Mouse (Mus musculus): ENCODE results near the gene Mapk13.

Gene Mapk13

DNA sequence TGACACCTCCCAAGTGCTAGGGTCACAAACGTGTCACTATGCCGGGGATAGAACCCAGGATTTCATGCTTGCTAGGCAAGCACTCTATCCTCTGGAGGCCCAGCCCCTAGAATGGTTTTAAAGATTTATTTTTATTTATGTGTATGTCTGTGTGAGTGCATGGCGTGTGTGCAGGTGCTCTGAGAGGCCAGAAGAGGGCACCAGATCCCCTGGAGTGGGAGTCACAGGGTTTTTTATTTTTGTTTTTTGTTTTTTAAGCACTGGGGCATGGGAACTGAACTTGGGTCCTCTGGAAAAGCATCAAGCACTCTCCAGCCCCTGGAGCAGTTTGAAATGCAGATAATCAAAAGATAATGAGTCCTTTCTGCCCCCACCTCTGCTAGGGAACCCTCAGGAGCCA lies 7.7 kb downstream of the Mapk13 start:
- DNase-seq, result no peak

DNA sequence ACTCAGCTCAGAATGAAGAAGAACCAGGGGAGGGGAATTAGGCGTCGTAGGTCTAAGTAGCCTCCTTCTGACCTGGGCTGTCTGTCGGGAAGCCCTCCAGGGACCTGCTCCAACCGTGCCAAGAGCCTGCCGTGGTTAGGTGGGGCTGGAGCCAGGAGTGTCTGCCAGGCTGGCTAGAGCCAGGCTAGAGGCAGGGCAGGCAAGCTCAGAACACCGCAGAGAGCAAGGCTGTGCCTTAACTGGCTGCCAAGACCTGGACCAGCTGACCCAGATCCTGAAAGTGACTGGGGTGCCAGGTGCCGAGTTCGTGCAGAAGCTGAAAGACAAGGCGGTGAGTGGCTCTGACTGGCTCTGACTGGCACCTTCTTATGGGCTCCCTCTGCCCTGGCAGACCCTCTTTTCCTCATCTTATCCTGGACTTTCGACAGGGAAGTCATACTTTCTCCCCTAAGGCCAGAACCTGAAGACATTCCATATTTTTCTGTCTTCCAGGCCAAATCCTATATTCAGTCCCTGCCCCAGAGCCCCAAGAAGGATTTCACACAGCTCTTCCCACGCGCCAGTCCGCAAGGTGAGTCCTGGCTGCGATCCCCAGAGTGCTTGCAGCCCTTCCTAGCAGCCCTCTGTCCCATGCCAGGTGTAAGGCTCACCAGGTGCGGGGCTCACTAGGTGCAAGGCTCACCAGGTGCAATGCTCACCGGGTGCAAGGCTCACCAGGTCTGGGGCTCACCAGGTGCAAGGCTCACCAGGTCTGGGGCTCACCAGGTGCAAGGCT lies 8.3 kb downstream of the Mapk13 start:
- DNase-seq, result peak in 1 of 2 experiments; percentile 50

DNA sequence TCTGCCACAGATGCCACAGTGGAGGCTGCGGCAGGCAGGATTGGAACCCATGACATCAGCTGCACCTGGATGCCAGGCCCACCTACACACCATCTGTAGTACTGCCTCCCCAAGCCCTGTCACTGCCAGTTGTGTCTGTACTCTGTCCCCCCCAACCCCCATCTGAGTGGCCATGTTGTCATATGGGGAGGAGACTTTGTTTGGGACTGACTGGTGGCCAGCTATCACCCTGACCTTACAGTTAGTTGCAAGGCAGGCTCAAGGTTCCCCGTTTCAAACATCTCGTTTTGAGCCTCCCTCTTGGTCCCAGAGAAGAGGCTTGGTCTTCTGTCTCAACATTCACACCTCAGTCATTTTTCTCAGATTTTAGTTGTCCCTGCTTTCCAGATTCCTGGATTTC lies 10.6 kb downstream of the Mapk13 start:
- no peak for DNase-seq

DNA sequence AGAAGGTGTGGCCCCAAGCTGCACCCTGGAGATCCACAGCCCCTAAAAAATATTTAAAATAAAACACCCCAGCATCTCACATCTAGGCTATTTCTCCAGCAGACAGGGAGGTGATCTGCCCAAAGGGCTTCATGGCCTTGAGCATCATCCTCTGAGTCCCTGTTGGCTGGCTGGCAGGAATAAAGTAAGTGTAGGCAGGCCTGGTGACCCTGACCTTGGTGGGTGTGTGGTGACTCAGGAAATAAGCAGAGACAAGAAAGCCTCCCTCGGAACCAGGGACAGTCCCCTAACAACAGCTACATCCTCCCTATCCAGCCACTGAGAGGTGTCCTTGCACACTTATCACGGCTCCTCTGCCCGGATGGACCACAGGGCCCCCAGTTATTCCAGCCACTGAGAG lies 11.7 kb downstream of the Mapk13 start:
- DNase-seq, result no peak

DNA sequence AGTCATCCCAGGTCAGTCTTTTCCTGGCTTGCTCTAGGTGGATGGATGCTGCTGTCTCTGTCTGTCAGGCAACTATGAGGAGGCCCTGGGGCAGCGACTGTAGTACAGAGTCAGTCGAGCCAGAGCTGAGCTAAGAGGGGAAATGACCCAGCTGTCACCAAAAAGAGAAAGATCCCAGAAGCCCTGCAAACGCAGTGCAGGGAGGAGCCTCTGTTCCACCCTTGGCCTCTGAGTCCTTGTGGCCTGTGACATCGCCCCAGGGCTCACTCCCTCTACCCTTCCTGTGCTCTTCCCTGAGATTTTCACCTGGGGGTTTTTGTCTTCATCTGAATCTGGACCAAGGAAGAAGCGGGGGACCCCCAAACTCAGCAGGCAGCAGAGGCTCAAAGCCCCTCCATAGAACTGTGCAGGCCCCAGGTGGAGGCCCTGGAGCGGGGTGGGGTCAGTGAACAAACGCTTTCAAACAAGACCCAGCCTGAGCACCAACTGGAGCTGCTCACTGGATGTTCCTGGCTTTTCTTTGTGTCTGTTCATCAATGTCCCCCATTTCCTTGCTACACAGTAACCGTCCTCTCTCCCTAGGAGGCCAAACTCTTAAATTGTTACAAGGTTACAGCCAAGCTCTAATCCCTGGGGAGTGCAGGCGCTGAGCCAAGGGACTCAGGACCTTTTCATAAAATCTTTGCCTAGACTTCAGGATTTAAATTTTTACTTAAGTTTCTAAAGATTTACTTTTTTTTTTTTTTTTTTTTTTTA lies 12.4 kb downstream of the Mapk13 start:
- DNase-seq, result peak; percentile 41 to 43

DNA sequence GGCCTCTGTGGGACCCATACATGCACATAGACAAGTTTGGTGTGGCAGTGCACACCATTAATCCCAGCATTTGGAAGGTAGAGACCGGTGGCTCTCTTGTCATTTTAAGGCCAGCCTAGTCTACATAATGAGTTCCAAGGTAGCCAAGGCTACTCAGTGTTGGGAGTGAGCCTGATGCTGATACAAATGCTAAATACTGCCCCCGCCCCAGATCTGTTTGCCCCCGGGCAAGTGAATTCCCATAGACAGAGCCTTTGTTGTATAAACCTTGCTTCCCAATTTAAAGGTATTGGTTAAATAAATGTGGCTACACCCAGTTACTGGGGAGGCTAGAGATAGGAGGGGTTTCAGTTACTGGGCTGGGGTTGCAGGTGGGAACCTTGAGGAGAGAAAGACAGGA lies 15.9 kb downstream of the Mapk13 start:
- no peak for DNase-seq

DNA sequence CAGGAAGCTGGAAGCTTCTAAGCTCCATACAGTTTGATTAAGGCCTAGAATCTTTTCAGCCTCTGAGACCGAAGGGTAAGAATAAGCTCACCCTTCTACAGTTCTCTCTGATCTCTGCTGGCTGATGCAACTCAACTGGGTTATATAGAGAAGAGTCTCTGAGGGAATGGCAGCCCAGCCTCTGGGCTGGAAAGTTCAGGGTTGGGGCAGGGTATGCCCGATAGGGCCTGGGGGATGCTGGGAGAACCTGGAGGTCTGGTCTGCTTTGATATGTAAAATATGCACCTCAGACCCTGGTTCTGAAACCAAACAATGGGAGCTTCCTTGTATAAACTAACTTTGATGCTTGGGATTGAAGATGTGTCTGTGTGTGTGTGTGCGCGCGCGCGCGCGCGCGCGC lies 18.4 kb downstream of the Mapk13 start:
- DNase-seq, result no peak

DNA sequence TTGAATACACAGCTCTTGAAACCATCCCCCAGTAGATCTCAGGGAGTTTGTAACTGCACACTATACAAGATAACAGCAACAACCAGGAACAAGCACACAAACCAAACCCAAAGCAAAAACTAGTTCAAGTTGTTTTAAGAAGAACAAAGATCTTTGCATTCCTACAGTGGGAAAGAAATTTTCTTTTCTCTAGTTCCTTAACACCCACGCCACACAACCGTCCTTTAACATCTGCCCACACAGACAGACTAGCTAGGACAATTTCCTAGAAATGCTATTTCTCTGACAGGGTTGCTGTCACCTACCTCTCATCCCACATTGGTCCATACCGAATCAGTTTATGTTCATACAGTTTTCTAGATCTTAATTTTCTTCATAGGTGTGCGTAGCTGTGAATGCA lies 27.9 kb downstream of the Mapk13 start:
- DNase-seq, result no peak

DNA sequence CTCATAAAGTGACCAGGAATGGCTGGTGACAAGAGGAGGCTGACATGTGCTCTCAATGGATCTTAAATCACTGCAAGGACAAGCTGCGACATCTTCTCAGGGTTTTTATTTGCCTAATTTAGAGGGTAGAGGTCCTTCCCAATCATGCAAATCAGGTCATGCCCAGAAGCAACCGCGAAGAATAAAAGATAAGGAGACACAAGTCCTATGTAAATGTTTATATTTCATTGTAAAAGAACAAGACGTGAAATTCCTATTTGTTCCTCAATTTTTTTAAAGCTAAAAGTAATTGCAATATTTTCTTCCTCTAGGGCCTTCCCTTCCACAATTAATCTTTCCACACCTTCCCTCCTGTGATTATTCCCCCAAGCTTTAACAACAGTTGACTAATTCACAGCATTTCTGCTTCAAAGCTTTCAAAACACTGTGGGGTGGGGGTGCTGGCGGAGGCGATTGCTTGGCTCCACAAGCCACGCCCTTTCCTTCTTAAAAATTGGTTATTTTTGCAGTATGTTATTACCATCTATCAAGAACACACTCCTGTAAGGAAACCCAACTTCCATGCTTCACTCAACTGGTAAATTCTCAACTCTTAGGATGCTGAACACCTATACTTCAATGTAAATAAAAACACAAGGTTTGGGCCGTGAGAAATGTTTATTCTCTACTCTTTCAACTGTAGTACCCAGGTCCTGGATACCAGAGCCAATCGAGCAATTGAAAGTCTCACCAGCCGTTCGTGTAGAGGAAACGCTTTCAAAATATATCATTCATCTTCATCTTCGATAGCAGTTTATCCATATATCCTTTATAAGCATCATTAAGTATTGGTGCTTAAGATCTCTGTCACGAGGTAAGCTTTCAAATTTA lies 30.4 kb downstream of the Mapk13 start:
- no peak for DNase-seq

DNA sequence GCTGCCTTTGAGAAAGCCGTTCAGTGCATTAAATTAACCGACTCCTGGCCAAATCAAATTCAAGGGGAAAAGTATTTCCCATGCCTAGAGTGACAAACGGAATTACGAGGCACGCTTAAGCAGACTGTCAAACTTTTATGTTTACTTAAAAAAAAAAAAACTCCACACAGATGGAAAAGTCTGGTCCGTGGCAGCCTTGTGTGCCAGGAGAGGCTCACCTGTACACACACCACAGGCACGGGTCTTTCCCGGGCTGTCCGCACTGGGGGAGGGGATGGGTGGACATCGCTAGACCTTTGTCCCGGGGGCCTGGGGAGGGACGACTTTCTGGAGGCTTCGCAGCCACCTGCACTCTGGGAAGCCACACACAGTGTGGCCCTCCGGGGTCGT lies 31.2 kb downstream of the Mapk13 start:
- DNase-seq, result peak; percentile 41 to 81

DNA sequence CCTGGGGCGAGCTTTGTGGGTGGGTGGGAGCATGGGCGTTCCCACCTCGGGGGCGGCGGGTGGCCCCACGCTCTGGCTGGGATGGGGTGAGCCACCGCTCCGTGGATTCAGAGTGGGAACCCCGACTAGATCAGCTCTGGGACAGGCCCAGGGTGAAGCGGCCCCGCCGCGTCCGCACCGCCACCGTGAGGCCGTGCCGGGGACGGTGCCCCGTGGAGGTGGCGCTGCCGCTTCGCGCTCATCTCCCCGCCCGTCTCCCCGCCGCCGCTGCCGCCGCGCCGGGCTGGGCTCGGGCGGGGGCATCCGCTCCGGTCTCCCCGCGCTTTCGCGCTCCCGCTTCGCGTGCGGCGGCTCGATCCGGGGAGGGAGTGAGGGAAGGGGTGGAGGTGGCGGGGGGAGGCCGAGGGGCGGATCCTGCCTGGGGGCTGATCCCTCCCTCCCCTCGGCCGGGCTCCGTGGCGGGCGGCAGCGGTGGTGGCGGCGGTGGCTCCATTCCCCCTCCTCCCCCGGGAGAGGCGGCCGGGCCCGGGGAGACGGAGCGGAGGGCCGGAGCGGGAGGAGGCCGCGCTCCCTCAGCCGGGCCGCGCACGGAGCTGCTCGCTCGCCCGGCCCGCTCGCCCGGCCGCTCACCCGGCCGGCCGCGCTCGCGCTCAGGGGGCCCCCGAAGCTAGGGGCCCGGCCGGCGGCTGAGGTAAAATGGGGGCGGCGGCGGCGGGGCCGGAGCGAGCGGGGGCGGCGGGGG lies 31.7 kb downstream of the Mapk13 start, which contains the start of gene Brpf3:
TSS of gene Brpf3 (plus strand) at position 420 of the 742 bp plus-strand sequence.
- DNase-seq, result peak; percentile 81 to 93

DNA sequence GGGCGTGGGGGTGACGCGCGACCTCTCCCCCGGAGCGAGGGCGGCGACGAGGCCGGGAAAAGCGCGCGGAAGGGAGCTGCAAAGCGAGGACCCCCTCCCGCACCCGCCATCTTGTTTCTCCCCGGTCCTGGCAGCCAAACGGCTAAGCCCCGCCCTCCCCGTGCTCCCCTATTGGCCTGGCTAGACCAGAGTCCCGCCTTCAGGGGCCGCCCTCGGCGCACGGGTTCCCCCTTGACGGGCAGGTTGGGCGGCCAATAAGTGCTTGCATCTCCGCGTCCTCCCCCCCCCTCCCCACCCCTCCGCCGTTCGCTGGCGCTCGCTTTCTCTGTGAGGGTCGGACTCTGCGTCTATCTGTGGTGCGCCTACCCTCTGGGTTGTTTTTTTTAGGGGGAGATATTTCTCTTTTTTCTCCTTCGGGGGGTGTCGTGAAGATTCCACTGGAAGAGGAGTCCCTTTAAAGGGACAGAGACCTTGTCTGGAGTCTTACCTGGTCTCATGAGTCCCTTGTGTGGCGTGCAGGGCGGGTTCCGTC lies 32.4 kb downstream of the Mapk13 start:
- peak; percentile 100 for DNase-seq

DNA sequence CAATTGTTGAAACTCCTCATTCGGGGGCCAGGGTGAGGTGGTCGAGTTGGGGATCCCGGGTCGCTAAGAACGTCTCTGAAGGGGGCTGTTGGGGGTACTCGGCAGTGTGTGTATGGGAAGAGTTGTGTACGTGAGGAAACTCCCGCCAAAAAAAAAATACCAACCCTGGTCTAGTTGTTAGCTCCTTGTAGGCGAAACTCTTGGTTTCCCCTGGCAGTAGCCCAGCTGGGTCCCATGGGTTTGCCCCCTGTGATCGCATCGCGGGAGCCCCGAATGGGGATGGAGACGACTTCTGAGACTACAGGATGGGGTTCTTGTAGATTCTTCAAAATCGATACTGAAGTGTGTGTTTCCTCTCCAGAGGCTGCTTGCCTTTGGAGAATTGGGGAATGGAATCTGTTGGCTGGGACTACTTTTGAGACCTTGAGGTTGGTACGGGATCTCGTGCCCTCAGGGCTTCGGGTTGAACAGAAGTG lies 32.9 kb downstream of the Mapk13 start:
- peak in 1 of 2 experiments; percentile 56 for DNase-seq

DNA sequence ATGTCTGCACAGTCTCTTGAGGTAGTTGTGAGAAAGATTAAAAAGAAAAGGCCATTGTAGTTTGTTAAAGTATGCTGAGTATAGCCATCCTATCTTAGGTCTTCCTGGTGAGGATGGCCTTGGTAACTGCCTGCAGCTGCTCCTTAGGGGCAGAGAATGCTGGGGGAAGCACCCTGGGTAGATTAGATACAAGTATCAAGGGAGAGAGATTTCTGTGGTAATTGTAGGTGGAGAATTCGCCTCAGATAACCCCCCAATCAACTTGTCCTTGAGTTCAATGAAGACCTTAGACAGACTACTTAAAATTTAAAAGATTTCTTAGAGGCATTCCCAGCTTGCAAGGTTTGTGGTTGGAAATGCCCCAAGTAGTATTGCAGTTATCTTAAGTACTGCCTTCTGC lies 34.2 kb downstream of the Mapk13 start:
- DNase-seq, result no peak

DNA sequence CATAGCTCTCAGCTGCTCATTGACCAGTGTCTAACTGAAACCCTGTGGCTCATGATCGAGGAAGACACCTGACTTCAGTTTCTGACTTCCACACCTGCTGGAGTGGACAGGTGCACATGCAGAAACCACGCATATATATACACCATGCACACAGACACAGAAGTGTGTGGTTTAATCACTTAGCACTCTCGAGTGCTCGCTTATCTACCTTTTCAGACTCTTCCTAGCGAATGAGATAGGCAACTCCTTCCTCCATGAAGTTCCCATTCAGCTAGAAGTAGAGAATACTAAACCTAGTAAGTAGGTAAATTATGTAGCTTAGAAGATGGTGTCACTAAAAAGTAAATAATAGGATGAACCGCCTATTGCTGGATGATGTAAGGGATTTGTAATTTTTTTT lies 35.9 kb downstream of the Mapk13 start:
- DNase-seq, result no peak

DNA sequence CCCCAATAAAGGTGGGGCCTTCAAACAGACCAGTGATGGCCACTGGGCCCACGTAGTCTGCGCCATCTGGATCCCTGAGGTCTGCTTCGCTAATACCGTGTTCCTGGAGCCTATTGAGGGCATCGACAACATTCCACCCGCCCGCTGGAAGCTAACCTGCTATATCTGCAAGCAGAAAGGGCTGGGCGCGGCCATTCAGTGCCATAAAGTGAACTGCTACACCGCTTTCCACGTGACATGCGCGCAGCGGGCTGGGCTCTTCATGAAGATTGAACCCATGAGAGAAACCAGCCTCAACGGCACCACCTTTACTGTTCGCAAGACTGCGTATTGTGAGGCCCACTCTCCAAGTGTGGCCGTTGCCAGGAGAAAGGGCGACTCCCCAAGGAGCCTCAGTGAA lies 37.7 kb downstream of the Mapk13 start:
- DNase-seq, result no peak

DNA sequence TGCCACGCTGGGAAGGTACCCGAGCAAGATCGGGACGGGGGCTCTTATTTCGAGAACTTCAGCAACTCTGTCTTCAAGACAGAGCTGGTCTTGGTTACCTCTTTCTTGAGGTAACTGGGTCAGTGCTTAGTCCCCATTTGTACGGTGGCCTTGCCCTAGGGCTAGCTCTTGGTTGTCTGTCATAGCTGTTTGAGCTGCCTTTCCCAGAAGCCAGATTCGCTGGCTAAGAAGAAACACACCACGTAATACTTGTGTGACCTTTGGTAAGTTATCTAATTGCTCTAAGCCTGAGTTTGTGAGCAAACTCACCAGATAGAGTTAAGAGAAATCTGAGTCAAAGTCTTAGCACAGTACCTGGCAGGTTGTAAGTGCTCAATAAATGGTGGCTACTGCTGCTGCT lies 39.6 kb downstream of the Mapk13 start:
- DNase-seq, result no peak

DNA sequence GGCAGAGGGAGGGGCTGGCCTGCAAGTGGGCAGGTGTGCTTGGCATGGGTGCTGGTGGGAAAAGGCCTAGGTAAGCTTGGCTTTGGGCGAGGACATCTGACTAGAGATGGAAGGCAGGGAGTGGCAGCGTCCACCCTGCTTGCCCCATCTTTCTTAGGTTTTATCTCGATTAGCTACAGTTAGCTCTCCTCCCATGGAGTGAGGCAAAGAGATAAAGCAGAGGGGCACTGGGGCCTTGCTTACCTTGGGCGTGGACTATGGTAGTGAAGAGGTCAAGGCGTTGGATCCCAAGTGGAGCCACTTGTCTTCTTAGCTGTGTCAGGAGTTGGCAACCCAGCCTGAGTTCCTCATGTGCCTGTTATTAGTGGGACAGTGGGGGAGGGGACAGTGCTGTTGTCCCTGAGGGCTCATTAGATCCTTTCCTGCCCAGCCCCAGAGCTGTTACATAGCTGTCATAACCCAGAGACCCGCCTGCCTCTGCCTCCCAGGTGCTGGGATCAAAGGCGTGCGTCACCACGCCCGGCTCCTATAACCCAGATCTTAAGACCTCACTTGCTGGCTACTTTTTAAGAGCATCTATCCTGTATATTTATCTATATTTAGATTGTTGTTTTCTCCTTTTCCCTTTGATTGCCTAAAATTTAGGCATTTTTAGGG lies 40.2 kb downstream of the Mapk13 start:
- no peak for DNase-seq

DNA sequence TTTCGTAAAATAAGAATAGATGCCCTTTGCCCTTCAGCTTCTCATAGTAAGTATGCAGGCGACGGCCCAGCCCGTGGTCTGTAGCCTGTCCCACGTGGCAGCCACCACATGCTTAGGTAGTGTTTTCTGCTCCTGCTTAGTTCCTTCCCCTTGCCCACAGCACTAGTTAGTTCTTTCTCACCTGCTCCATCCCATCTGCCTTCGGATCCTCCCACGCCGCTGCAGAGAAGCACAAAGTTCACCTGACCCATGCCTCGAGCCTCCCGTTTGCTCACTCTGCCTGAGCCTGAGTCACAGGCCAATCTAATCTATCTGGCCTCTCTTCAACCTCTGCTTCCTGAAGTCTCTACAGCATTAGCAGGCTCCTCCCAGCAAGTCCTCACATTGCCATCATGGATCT lies 43.2 kb downstream of the Mapk13 start:
- DNase-seq, result peak; percentile 40 to 76

DNA sequence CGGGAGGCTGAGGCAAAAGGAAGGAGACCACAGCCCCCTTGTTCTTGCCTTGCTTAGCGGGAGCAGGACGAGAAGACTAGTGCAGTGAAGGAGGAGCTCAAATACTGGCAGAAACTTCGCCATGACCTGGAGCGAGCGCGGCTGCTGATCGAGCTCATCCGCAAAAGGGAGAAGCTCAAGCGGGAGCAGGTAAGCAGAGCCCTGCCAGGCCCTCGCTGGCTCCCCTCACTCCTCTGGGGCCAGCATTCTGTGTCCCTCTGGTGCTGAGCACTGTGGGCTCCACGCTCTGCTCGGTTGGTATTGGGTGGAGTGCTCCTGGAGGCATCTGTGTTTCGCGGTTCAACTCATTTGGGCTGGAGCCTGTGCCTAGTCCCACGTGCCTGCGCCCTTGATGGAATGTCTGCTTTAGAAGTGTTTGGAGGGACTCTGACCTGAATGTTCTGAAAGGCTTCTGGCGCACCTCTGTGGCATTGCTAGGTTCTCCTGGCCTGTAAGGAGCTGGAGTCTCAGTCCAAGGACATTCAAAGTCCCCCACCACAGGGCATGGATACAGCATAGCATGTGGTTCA lies 45.5 kb downstream of the Mapk13 start:
- peak; percentile 35 to 63 for DNase-seq

DNA sequence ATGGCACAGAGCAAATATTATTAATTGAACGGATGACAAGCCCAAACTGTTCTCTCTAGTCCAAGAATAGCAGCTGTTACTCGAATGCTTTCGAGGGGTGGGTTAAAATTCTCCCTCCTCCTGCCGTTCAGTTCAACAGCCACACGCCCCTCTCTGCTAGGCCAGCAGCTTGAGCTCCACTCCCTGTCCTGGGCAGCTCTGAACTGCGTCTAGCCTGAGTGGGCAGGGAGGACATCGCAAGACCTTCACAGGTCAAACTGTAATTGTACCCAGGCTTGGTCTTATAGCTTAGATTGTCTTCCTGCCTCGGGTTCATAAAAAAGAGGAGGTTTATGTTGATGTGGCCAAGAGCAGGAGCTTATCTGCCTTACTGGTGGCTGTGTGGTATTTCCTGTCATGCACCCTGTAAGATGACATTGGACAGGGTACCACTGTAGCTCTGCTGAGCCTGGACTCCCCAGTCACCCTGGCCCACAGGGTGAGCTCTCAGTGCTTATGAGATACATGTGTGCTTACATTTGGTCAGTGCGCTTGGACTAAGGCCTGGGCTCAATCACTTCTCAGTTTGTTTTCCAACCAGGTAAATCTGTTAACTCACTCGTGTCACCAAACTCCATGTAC lies 46.4 kb downstream of the Mapk13 start:
- no peak for DNase-seq
